Comparison of ENCODE assay signal across 8 mouse cellular contexts in the genomic region with DNA sequence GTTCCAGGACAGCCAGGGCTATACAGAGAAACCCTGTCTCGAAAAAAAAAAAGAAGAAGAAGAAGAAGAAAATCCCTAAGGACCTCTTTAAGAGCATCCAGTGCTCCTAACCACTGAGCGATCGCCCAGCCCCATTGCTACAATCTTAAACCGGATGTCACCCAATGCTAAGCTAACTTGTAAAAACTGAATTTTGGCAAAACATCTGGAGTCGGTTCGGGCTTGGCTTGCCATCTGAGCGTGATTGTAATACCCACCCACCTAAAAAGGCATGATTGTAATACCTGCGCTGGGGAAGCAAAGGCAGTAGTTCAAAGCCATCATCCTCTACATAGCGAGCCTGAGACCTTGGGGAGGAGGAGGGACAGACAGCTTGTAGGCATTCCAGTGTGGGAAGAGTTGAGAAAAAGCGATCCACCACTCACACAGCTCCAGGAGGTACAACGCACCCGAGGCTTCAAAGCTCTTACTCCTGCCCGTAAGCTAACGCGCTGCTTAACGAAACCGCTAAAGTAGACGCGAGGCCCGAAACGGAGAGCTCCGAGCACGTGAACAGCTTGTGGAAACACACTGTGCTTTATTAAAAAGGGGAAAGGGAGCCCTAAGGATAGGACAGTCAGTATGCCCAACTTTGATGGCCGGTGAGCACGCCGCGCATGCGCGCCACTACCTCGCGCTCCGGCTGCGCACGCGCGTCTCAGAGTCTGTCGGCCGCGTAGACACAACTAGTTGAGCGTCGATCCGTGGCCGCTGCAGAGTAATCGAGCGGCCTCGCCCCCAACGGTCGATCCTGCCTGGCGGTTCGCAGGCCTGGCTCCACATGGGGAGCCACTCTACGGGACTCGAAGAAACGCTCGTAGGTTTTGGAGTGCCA. TPM values are rescaled to one million over a fixed set of nuclear protein-coding genes. Genes with fewer than 3 reads are reported as not detected.
A peak's percentile ranks its signal among the peaks of the same experiment; 100 is the strongest.
DNase-seq lines count a peak whose midpoint lies in the region; ATAC-seq and TF ChIP-seq lines count a peak whose summit lies in the region.

A gene (plus strand): TSS at position 705 of the 874 bp plus-strand sequence.

- no peaks in the 10 kb centered on the region for H3K27me3 ChIP-seq in heart, embryonic 10.5 days (ENCODE audit: insufficient read depth, poor library complexity, severe bottlenecking)
- no peaks in the 10 kb centered on the region for H3K27me3 ChIP-seq in kidney, embryonic 15.5 days

- peak within 1 kb of the TSS; percentile 81 for H3K9ac ChIP-seq in kidney, embryonic 15.5 days

- TF ChIP-seq POLR2A in bone marrow macrophage, adult 2 months (IDR thresholded peaks at IDR 0.05; ENCODE audit: borderline replicate concordance, low read depth, low read length), result no peak
- peak; percentile 85 for TF ChIP-seq POLR2A in embryonic fibroblast, embryonic 13.5 days (IDR thresholded peaks at IDR 0.05; ENCODE audit: low read depth, low read length)

- H3K4me2 ChIP-seq in kidney, embryonic 15.5 days, result peak within 1 kb of the TSS; percentile 85

- peak within 1 kb of the TSS; percentile 60 for H3K27ac ChIP-seq in bone marrow macrophage, adult 2 months (ENCODE audit: insufficient read depth, low read depth, low read length)
- peak within 1 kb of the TSS; percentile 87 for H3K27ac ChIP-seq in embryonic fibroblast, embryonic 13.5 days (ENCODE audit: insufficient read depth, low read length)
- H3K27ac ChIP-seq in heart, embryonic 10.5 days, result peak within 1 kb of the TSS; percentile 89
- H3K27ac ChIP-seq in kidney, embryonic 15.5 days, result peak within 1 kb of the TSS; percentile 95

- no peaks in the 10 kb centered on the region for H3K9me3 ChIP-seq in heart, embryonic 10.5 days
- H3K9me3 ChIP-seq in kidney, embryonic 15.5 days (replicated peaks), result no peaks in the 10 kb centered on the region

- WGBS in heart, embryonic 10.5 days, result under 1% methylated on average over 54 of the region's 54 CpGs
- under 1% methylated on average over 54 of the region's 54 CpGs for WGBS in kidney, embryonic 15.5 days

- peaks cover 39% of the 10 kb centered on the region for H3K36me3 ChIP-seq in heart, embryonic 10.5 days
- peaks cover 53% of the 10 kb centered on the region for H3K36me3 ChIP-seq in kidney, embryonic 15.5 days

- H3K4me3 ChIP-seq in bone marrow macrophage, adult 2 months (ENCODE audit: insufficient read depth, low read length), result peak within 1 kb of the TSS; percentile 78
- peak within 1 kb of the TSS; percentile 94 for H3K4me3 ChIP-seq in embryonic fibroblast, embryonic 13.5 days (ENCODE audit: insufficient read depth, low read length)
- peak within 1 kb of the TSS; percentile 80 for H3K4me3 ChIP-seq in heart, embryonic 10.5 days
- peak within 1 kb of the TSS; percentile 76 for H3K4me3 ChIP-seq in kidney, embryonic 15.5 days (replicated peaks)

- DNase-seq in A20 (ENCODE audit: low read depth, low spot score) (peak; percentile 96), liver (peak; percentile 95)
- peak; percentile 96 for DNase-seq in heart, embryonic 10.5 days (ENCODE audit: low spot score)
- peak; percentile 90 to 96 for DNase-seq in spleen, postnatal 4 days (ENCODE audit: low spot score in 2 of 2)

- peaks cover 7% of the 10 kb centered on the region; the same call in 1 of the 2 replicates for H3K4me1 ChIP-seq in bone marrow macrophage, adult 2 months (ENCODE audit: control insufficient read depth, insufficient read depth, low read length)
- H3K4me1 ChIP-seq in embryonic fibroblast, embryonic 13.5 days (ENCODE audit: control insufficient read depth, insufficient read depth, low read length), result peaks cover 10% of the 10 kb centered on the region; the same call in 1 of the 2 replicates
- peaks cover 17% of the 10 kb centered on the region for H3K4me1 ChIP-seq in heart, embryonic 10.5 days
- H3K4me1 ChIP-seq in kidney, embryonic 15.5 days, result peaks cover 29% of the 10 kb centered on the region

- ATAC-seq in kidney, embryonic 15.5 days (replicated peaks; ENCODE audit: low FRiP score), result peak; percentile 89
- peak; percentile 90 for ATAC-seq in monocyte, adult 5-6 weeks (replicated peaks; ENCODE audit: insufficient number of reproducible peaks, low FRiP score, low TSS enrichment, poor library complexity, severe bottlenecking)

- no peak for TF ChIP-seq CTCF in bone marrow macrophage, adult 2 months (IDR thresholded peaks at IDR 0.05; ENCODE audit: low read depth, low read length)
- no peak for TF ChIP-seq CTCF in embryonic fibroblast, embryonic 13.5 days (IDR thresholded peaks at IDR 0.05; ENCODE audit: borderline replicate concordance, insufficient read depth, low read length)

RNA-seq across cellular contexts. Expression of the gene that starts here (rescaled TPM):
- polyA plus RNA-seq in bone marrow macrophage, adult 2 months (2012; ENCODE audit: insufficient read depth, insufficient read length, missing spikeins), result 21.1 and 23.3 TPM in 2 replicates
- 19.3 and 22.8 TPM in 2 replicates for polyA plus RNA-seq in embryonic fibroblast, embryonic 13.5 days (2011; ENCODE audit: insufficient read length, low read depth, missing spikeins)
- 18.8 and 24.2 TPM in 2 replicates for polyA plus RNA-seq in heart, embryonic 10.5 days (2016; fragmentation: Nextera tagmentation; extraction: Ambion mirVana)
- polyA plus RNA-seq in kidney, embryonic 15.5 days (2015; fragmentation: Nextera tagmentation; extraction: Ambion mirVana), result 28.7 and 31.6 TPM in 2 replicates
- 3.8 to 10.1 TPM (median 8.4 TPM) in 3 replicates for total RNA-seq in monocyte, adult 5-6 weeks (2017)

Comparison
In these comparisons a context has a peak if more than half of its experiments do, and no peak if none do; other contexts are left out.
1. Peak in every context shown above with its lines: DNase-seq, ATAC-seq, H3K4me3 ChIP-seq and H3K27ac ChIP-seq.